ENCODE assay signal across 9 mouse cellular contexts in the genomic region with DNA sequence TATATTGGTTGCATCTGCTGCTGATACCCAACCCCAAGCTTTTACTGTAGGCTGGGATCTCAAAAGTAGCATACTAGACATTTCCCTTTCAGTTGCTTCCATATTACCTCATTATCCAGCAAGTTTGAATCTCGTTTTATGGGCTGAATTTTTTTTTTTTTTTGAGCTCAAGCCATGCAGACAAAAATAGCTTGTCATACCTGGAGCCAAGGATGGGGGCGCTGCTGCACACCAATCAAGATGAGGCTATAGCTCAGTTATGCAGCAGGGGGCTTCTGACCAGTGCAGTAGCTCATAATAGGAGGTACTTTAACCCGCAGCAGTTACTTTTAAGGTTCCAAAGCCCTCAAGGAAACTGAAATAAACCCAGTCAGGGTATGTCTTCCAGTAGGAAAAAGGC. TPM values are rescaled to one million over a fixed set of nuclear protein-coding genes. Genes with fewer than 3 reads are reported as not detected.
DNase-seq lines count a peak whose midpoint lies in the region; ATAC-seq and TF ChIP-seq lines count a peak whose summit lies in the region.
"Had no signal": no experiment of that assay in that cellular context is flagged by ENCODE, and none has a peak within 500 bp of the region (broad histone marks: within the 10 kb centered on the region; RNA-seq: fewer than 3 reads in every experiment).

No protein-coding gene starts in this region.

- no peak; the same call in none of the 2 replicates for TF ChIP-seq RAD21 in MEL (IDR thresholded peaks at IDR 0.05; ENCODE audit: low read depth, low read length)

- H3K27me3 ChIP-seq in MEL (ENCODE audit: control insufficient read depth in 1 of 2, insufficient read depth in 2 of 2, low read length in 2 of 2) = no peaks in the 10 kb centered on the region
- H3K27me3 ChIP-seq in neural tube, embryonic 11.5 days (ENCODE audit: control insufficient read depth, insufficient read depth, low read length) = no peaks in the 10 kb centered on the region
- H3K27me3 ChIP-seq: heart, embryonic 15.5 days had no signal

- intact Hi-C loops in left cerebral cortex, postnatal 14 days (cut with DNase I) = no loop called here

- TF ChIP-seq POLR2A in MEL (IDR thresholded peaks at IDR 0.05; ENCODE audit: control insufficient read depth in 1 of 2, insufficient read depth in 1 of 2, low read depth in 1 of 2, low read length in 2 of 2, poor library complexity in 1 of 2) = no peak

- no peak overlapping the region for H3K4me3 ChIP-seq in MEL (ENCODE audit: control insufficient read depth in 1 of 2, insufficient read depth in 1 of 2, low read depth in 2 of 2, low read length in 2 of 2)
- H3K4me3 ChIP-seq in neural tube, embryonic 11.5 days (ENCODE audit: low read depth, low read length) = no peak overlapping the region
- H3K4me3 ChIP-seq: heart, embryonic 15.5 days had no signal

- no peak overlapping the region for H3K9ac ChIP-seq in MEL (ENCODE audit: control insufficient read depth, low read depth, low read length, poor library complexity, severe bottlenecking)
- H3K9ac ChIP-seq in neural tube, embryonic 11.5 days (ENCODE audit: low read length) = no peak overlapping the region
- H3K9ac ChIP-seq: heart, embryonic 15.5 days had no signal

- DNase-seq in cerebellum, postnatal 10 days = peak; percentile 57 to 72
- DNase-seq in cerebellum, postnatal 36 days = no peak
- peak; percentile 65 to 90 for DNase-seq in left cerebral cortex, postnatal 14 days (ENCODE audit: low spot score in 2 of 2)
- DNase-seq in left cerebral cortex, adult 8-10 months (ENCODE audit: low spot score in 2 of 2) = no peak
- peak; percentile 78 for DNase-seq in MEL (ENCODE audit: low read depth, low spot score)
- DNase-seq in neural tube, embryonic 11.5 days (ENCODE audit: low spot score) = peak; percentile 54

- no peak; a peak in 1 of 4 replicates for TF ChIP-seq EP300 in MEL (IDR thresholded peaks at IDR 0.05; ENCODE audit: low read depth in 1 of 2, low read length in 2 of 2)

- H3K4me1 ChIP-seq in MEL (ENCODE audit: control insufficient read depth in 1 of 2, insufficient read depth in 2 of 2, low read length in 2 of 2) = 0 out of 4 replicates have a peak, but pooled peaks cover 0 to 2% of the 10 kb centered on the region in 2 experiments
- H3K4me1 ChIP-seq in neural tube, embryonic 11.5 days (ENCODE audit: control insufficient read depth, insufficient read depth, low read length) = no peaks in the 10 kb centered on the region
- H3K4me1 ChIP-seq: heart, embryonic 15.5 days had no signal

- no peaks in the 10 kb centered on the region for H3K9me3 ChIP-seq in MEL (replicated peaks; ENCODE audit: insufficient read depth, low read length)
- no peaks in the 10 kb centered on the region for H3K9me3 ChIP-seq in neural tube, embryonic 11.5 days (ENCODE audit: control insufficient read depth, low read length)
- H3K9me3 ChIP-seq: heart, embryonic 15.5 days had no signal

- TF ChIP-seq CTCF in MEL (IDR thresholded peaks at IDR 0.05 in 2 of 3, conservative IDR thresholded peaks at IDR 0.05 in 1 of 3; ENCODE audit: control insufficient read depth in 1 of 3, insufficient read depth in 1 of 3, low read depth in 2 of 3, low read length in 3 of 3, poor library complexity in 1 of 3, severe bottlenecking in 1 of 3) = peak; percentile 65 to 84 (median 75)

- no peaks in the 10 kb centered on the region for H3K79me2 ChIP-seq in MEL (ENCODE audit: control insufficient read depth, insufficient read depth, low read length, poor library complexity)

- ATAC-seq in hematopoietic stem cell, adult 5-6 weeks (replicated peaks in 1 of 2; ENCODE audit: insufficient read depth in 1 of 2, low FRiP score in 2 of 2, low TSS enrichment in 1 of 2, low read depth in 1 of 2, poor library complexity in 2 of 2, severe bottlenecking in 2 of 2) = peak; percentile 54 to 72; a peak in 3 of 4 replicates
- no peak for ATAC-seq in neural tube, embryonic 11.5 days (ENCODE audit: insufficient read depth, low FRiP score, low TSS enrichment)
- ATAC-seq in cerebellum, adult (ENCODE audit: insufficient number of reproducible peaks, low FRiP score, low TSS enrichment) = no peak

- H3K36me3 ChIP-seq in MEL (ENCODE audit: control insufficient read depth in 1 of 2, insufficient read depth in 2 of 2, low read length in 2 of 2) = no peaks in the 10 kb centered on the region
- H3K36me3 ChIP-seq in neural tube, embryonic 11.5 days (ENCODE audit: control insufficient read depth, insufficient read depth, low read length) = no peaks in the 10 kb centered on the region
- H3K36me3 ChIP-seq: heart, embryonic 15.5 days had no signal

- no peak overlapping the region for H3K4me2 ChIP-seq in neural tube, embryonic 11.5 days (ENCODE audit: low read depth)
- H3K4me2 ChIP-seq: heart, embryonic 15.5 days had no signal

- H3K27ac ChIP-seq in MEL (ENCODE audit: control insufficient read depth, low read depth, low read length) = no peak overlapping the region
- no peak overlapping the region for H3K27ac ChIP-seq in neural tube, embryonic 11.5 days (ENCODE audit: low read depth, low read length)
- H3K27ac ChIP-seq: heart, embryonic 15.5 days had no signal

- WGBS in neural tube, embryonic 11.5 days = 37% methylated on average over 3 of the region's 3 CpGs

TF ChIP-seq in MEL, 35 proteins besides CTCF, POLR2A, EP300 and RAD21:
- TF ChIP-seq MYB (IDR thresholded peaks at IDR 0.05; ENCODE audit: low read depth, low read length) (no peak), POLR2AphosphoS5 (IDR thresholded peaks at IDR 0.05; ENCODE audit: borderline replicate concordance, low read depth, low read length) (no peak), BHLHE40 (IDR thresholded peaks at IDR 0.05; ENCODE audit: borderline replicate concordance, low read depth, low read length) (0 out of 2 replicates have a peak, but pooled peaks have one; percentile 6), MAX (IDR thresholded peaks at IDR 0.05; ENCODE audit: low read length) (no peak), ZNF384 (IDR thresholded peaks at IDR 0.05; ENCODE audit: low read depth, low read length) (peak; percentile 95), SMC3 (IDR thresholded peaks at IDR 0.05; ENCODE audit: low read depth, low read length) (peak; percentile 30), ZKSCAN1 (IDR thresholded peaks at IDR 0.05; ENCODE audit: low read depth, low read length) (0 out of 2 replicates have a peak, but pooled peaks have one; percentile 37), CHD2 (IDR thresholded peaks at IDR 0.05; ENCODE audit: low read length) (no peak), NELFE (IDR thresholded peaks at IDR 0.05; ENCODE audit: low read depth, low read length) (no peak), ZMIZ1 (IDR thresholded peaks at IDR 0.05; ENCODE audit: low read depth, low read length) (no peak), GATA1 (IDR thresholded peaks at IDR 0.05; ENCODE audit: low read depth, low read length) (no peak), MXI1 (IDR thresholded peaks at IDR 0.05; ENCODE audit: low read depth, low read length) (no peak), MYC (IDR thresholded peaks at IDR 0.05; ENCODE audit: low read depth, low read length) (no peak), E2F4 (IDR thresholded peaks at IDR 0.05; ENCODE audit: borderline replicate concordance, low read depth, low read length) (no peak), SIN3A (IDR thresholded peaks at IDR 0.05; ENCODE audit: low read length) (no peak)

RNA-seq across cellular contexts. Expression of a gene that starts 34.3 kb away (rescaled TPM):
- total RNA-seq in left cerebral cortex, postnatal 14 days (2021) = 1 to 10 TPM; 1.4 to 1.8 TPM
- total RNA-seq in left cerebral cortex, adult 8-10 months (2022) = 1 to 10 TPM in 3 of 4 experiments, under 1 TPM in 1; 0.91 to 3.5 (median 2.1) TPM
- total RNA-seq in MEL (2012; rRNA removed) = 0.31 TPM in 1 of 2 replicates, not detected in the other
- under 1 TPM in 1 of 2 experiments, not detected in 1; 0.52 TPM for polyA plus RNA-seq in MEL (2012; ENCODE audit: insufficient read depth in 1 of 2, insufficient read length in 2 of 2, low read depth in 1 of 2, low replicate concordance in 2 of 2, missing spikeins in 1 of 2)
- total RNA-seq in hematopoietic stem cell, adult 5-6 weeks (2017) = not detected in 2 replicates
- not detected in 2 replicates for polyA plus RNA-seq in neural tube, embryonic 11.5 days (2014; fragmentation: Nextera tagmentation; extraction: Ambion mirVana)

RNA-seq across cellular contexts. Expression of a gene that starts 59.5 kb away (rescaled TPM):
- total RNA-seq in left cerebral cortex, postnatal 14 days (2021) = 1 to 10 TPM; 6.2 to 7.2 TPM
- 1 to 10 TPM; 6.3 to 6.5 (median 6.3) TPM for total RNA-seq in left cerebral cortex, adult 8-10 months (2022)
- 9.2 and 9.7 TPM in 2 replicates for total RNA-seq in MEL (2012; rRNA removed)
- 10 to 100 TPM in 1 of 2 experiments, not detected in 1; 13.6 TPM for polyA plus RNA-seq in MEL (2012; ENCODE audit: insufficient read depth in 1 of 2, insufficient read length in 2 of 2, low read depth in 1 of 2, low replicate concordance in 2 of 2, missing spikeins in 1 of 2)
- total RNA-seq in hematopoietic stem cell, adult 5-6 weeks (2017) = 18.3 and 18.6 TPM in 2 replicates
- polyA plus RNA-seq in neural tube, embryonic 11.5 days (2014; fragmentation: Nextera tagmentation; extraction: Ambion mirVana) = 21.0 and 23.9 TPM in 2 replicates

Comparison
In these comparisons a context has a peak if more than half of its experiments do, and no peak if none do; other contexts are left out.
1. DNase-seq: peak in cerebellum, postnatal 10 days (2 of 2), left cerebral cortex, postnatal 14 days (2 of 2), MEL (single experiment) and neural tube, embryonic 11.5 days (single experiment); none in cerebellum, postnatal 36 days (0 of 2) and left cerebral cortex, adult 8-10 months (0 of 2).
2. ATAC-seq: peak in hematopoietic stem cell, adult 5-6 weeks (2 of 2); none in neural tube, embryonic 11.5 days (single experiment) and cerebellum, adult (single experiment).